Mouse (Mus musculus) forebrain, embryonic 10.5 days (tissue): Measurements from ENCODE around the gene Snx30. TPM values are rescaled to one million over a fixed set of nuclear protein-coding genes. Genes with fewer than 3 reads are reported as not detected.

Source experiments
- DNase-seq: peaks from one replicate; pipeline ENCODE4 v3.0.0-alpha.2; 2017; ENCODE audit warnings: low spot score; ENCODE audit errors: extremely low spot score
- H3K27ac ChIP-seq: fragments of 300-500 bp; sonication (generic); 2 replicates; pipeline ENCODE4 v1.5.1; 2016; ENCODE audit warnings: mild to moderate bottlenecking
- H3K27me3 ChIP-seq: fragments of 300-500 bp; sonication (generic); 2 replicates; pipeline ENCODE4 v1.6.1; 2016; ENCODE audit warnings: mild to moderate bottlenecking; ENCODE audit not compliant: poor library complexity, severe bottlenecking
- H3K36me3 ChIP-seq: fragments of 300-500 bp; sonication (generic); replicated peaks from 2 replicates; pipeline ENCODE4 v1.6.1; 2016; ENCODE audit warnings: mild to moderate bottlenecking, moderate library complexity
- H3K4me1 ChIP-seq: fragments of 300-500 bp; sonication (generic); 2 replicates; pipeline ENCODE4 v1.6.1; 2016
- H3K4me3 ChIP-seq: fragments of 300-500 bp; sonication (generic); 2 replicates; pipeline ENCODE4 v1.5.1; 2016; ENCODE audit warnings: mild to moderate bottlenecking, moderate library complexity
- H3K9me3 ChIP-seq: fragments of 300-500 bp; sonication (generic); 2 replicates; pipeline ENCODE4 v1.6.1; 2016; ENCODE audit warnings: mild to moderate bottlenecking, moderate library complexity
- WGBS: fragments of 180-500 bp; shearing (Covaris S2); methylation state at CpG from one replicate; pipeline ENCODE4 v1.1.7; 2016; 5-methylcytosine and 5-hydroxymethylcytosine counted together
- polyA plus RNA-seq: library from polyadenylated mRNA; unstranded; fragments of >200 nt; fragmentation: Nextera tagmentation; extraction: Ambion mirVana; gene quantifications from 2 replicates; pipeline ENCODE4 v1.2.1, GENCODE M21; 2016

The Snx30 gene
- polyA plus RNA-seq, 1 experiment from 2014 or later, result 5.7 TPM

GRCm38 (mm10) chr4:59888014-59888413 lies 82.4 kb downstream of the Snx30 start:
- Histone ChIP-seq H3K4me1 (no peaks in the 10 kb centered on the region), H3K9me3 (no peaks in the 10 kb centered on the region), H3K27me3 (no peaks in the 10 kb centered on the region), H3K36me3 (peaks cover 12% of the 10 kb centered on the region), H3K27ac (no peak overlapping the region), H3K4me3 (no peak overlapping the region)
- WGBS, result 90% methylated on average over 5 of the region's 5 CpGs
- no peak for DNase-seq

DNA sequence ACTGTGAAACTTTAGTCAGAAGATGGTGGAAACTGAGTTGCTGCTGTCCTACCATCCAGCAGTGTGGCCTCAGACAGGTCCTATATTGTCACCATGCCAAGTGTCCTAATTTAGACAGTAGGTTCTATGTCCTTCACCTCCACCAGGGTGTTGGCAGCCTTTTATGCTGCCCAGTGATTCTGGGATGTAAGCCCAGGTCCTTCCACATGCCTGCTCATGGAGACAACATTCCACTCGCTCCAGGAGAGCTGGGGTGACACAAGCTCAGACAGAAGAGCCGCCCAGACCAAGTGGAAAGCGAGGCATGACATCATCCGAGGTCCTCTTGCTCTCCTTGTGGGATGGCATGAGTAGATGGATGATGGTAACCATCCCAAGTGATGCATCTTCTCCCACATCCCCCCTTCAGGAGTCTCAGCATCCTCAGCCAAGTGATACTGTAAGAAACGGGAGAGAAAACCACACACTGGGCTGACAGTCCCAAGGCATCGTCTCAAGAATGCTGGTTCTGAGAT lies 84.5 kb downstream of the Snx30 start:
- Histone ChIP-seq H3K9me3 (no peaks in the 10 kb centered on the region), H3K4me3 (no peak overlapping the region), H3K27me3 (no peaks in the 10 kb centered on the region), H3K27ac (no peak overlapping the region), H3K36me3 (peaks cover 22% of the 10 kb centered on the region), H3K4me1 (no peaks in the 10 kb centered on the region)
- DNase-seq, result no peak
- WGBS, result 90% methylated on average over 6 of the region's 6 CpGs

- no peak for DNase-seq
- H3K4me1 ChIP-seq, result no peaks in the 10 kb centered on the region
- no peak overlapping the region for H3K4me3 ChIP-seq
- H3K36me3 ChIP-seq, result peaks cover 16% of the 10 kb centered on the region
- H3K9me3 ChIP-seq, result no peaks in the 10 kb centered on the region
- 93% methylated on average over 10 of the region's 10 CpGs for WGBS
- no peaks in the 10 kb centered on the region for H3K27me3 ChIP-seq
- H3K27ac ChIP-seq, result no peak overlapping the region
Measured at GRCm38 (mm10) chr4:59891723-59892416, 86.2 kb downstream of the Snx30 start.

DNA sequence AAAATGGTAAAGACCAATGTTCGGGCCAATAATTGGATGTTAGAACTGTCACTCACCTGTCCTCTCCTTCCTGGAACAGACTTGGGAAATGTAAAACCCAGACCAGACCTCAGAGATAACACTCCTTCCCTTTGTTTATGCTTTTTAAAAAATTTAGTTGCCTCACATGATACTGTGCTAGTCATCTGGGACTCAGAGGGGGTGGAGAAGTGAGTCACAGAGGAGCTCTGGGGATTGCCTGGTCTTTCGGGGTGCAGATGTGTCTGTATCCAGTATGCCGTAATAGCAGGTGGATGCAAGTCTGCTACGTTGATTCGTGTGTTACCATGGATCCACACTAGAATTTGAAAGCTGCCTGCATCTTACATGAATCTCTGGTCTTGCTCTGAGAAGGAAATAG lies 87.1 kb downstream of the Snx30 start:
- Histone ChIP-seq H3K4me1 (no peaks in the 10 kb centered on the region), H3K27ac (no peak overlapping the region), H3K4me3 (no peak overlapping the region), H3K36me3 (peaks cover 20% of the 10 kb centered on the region), H3K27me3 (no peaks in the 10 kb centered on the region), H3K9me3 (no peaks in the 10 kb centered on the region)
- no peak for DNase-seq
- 93% methylated on average over 5 of the region's 5 CpGs for WGBS

GRCm38 (mm10) chr4:59894415-59894814 lies 88.8 kb downstream of the Snx30 start:
- Histone ChIP-seq H3K27me3 (no peaks in the 10 kb centered on the region), H3K4me3 (no peak overlapping the region), H3K27ac (no peak overlapping the region), H3K36me3 (peaks cover 34% of the 10 kb centered on the region), H3K9me3 (no peaks in the 10 kb centered on the region), H3K4me1 (no peaks in the 10 kb centered on the region)
- 93% methylated on average over 8 of the region's 8 CpGs for WGBS
- no peak for DNase-seq

DNA sequence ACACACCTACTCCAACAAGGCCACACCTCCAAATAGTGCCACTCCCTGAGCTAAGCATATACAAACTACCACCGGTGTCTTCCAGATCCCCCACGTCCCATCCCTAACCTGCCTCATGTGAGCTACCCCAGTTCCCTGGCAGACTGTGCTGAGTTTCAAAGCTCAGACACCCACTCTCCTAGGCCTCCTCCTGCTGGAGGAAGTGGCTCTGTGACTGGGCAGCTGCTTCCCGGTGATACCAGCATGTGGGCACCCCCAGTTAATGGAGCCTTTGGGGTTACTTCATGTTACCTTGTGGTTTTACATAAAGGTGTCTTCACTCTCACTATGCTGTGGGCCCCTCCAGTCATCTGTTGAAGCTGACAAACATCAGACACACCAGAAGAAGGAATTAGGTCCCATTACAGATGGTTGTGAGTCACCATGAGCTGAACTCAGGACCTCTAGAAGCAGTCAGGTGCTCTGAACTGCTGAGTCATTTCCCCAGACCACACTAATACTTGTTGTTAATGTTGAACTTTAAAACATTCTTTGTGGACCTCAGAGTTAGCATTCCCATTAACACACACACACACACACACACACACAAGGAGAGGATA lies 89.4 kb downstream of the Snx30 start:
- 94% methylated on average over 3 of the region's 3 CpGs for WGBS
- peaks cover 34% of the 10 kb centered on the region for H3K36me3 ChIP-seq

GRCm38 (mm10) chr4:59896000-59896399 lies 90.4 kb downstream of the Snx30 start:
- DNase-seq, result no peak
- no peak overlapping the region for H3K4me3 ChIP-seq
- no peaks in the 10 kb centered on the region for H3K27me3 ChIP-seq
- no peak overlapping the region for H3K27ac ChIP-seq
- WGBS, result 64% methylated on average over 5 of the region's 5 CpGs
- no peaks in the 10 kb centered on the region for H3K4me1 ChIP-seq
- peaks cover 30% of the 10 kb centered on the region for H3K36me3 ChIP-seq
- no peaks in the 10 kb centered on the region for H3K9me3 ChIP-seq

More for the DNA sequence above, 89.4 kb downstream of the Snx30 start:
- no peak for DNase-seq
- Histone ChIP-seq H3K4me1 (no peaks in the 10 kb centered on the region), H3K27ac (no peak overlapping the region), H3K27me3 (no peaks in the 10 kb centered on the region), H3K4me3 (no peak overlapping the region), H3K9me3 (no peaks in the 10 kb centered on the region)

GRCm38 (mm10) chr4:59897814-59898520 lies 92.3 kb downstream of the Snx30 start:
- peaks cover 30% of the 10 kb centered on the region for H3K36me3 ChIP-seq
- H3K4me1 ChIP-seq, result no peaks in the 10 kb centered on the region
- 85% methylated on average over 12 of the region's 12 CpGs for WGBS
- no peak overlapping the region for H3K27ac ChIP-seq
- no peaks in the 10 kb centered on the region for H3K9me3 ChIP-seq
- no peak for DNase-seq
- no peaks in the 10 kb centered on the region for H3K27me3 ChIP-seq
- no peak overlapping the region for H3K4me3 ChIP-seq

GRCm38 (mm10) chr4:59898521-59898919 lies 92.9 kb downstream of the Snx30 start:
- no peak overlapping the region for H3K4me3 ChIP-seq
- H3K27ac ChIP-seq, result no peak overlapping the region
- H3K4me1 ChIP-seq, result no peaks in the 10 kb centered on the region
- no peaks in the 10 kb centered on the region for H3K9me3 ChIP-seq
- H3K27me3 ChIP-seq, result no peaks in the 10 kb centered on the region
- WGBS, result 89% methylated on average over 9 of the region's 9 CpGs
- DNase-seq, result no peak
- peaks cover 30% of the 10 kb centered on the region for H3K36me3 ChIP-seq

- H3K4me1 ChIP-seq, result no peaks in the 10 kb centered on the region
- DNase-seq, result no peak
- H3K27ac ChIP-seq, result no peak overlapping the region
- no peaks in the 10 kb centered on the region for H3K9me3 ChIP-seq
- no peaks in the 10 kb centered on the region for H3K27me3 ChIP-seq
- 89% methylated on average over 6 of the region's 6 CpGs for WGBS
- H3K36me3 ChIP-seq, result peaks cover 18% of the 10 kb centered on the region
- H3K4me3 ChIP-seq, result no peak overlapping the region
Measured at GRCm38 (mm10) chr4:59901810-59902209, 96.2 kb downstream of the Snx30 start.

GRCm38 (mm10) chr4:59902547-59902946 lies 96.9 kb downstream of the Snx30 start:
- 69% methylated on average over 6 of the region's 6 CpGs for WGBS
- H3K4me1 ChIP-seq, result 0 out of 2 replicates have a peak, but pooled peaks cover under 1% of the 10 kb centered on the region
- DNase-seq, result no peak

DNA sequence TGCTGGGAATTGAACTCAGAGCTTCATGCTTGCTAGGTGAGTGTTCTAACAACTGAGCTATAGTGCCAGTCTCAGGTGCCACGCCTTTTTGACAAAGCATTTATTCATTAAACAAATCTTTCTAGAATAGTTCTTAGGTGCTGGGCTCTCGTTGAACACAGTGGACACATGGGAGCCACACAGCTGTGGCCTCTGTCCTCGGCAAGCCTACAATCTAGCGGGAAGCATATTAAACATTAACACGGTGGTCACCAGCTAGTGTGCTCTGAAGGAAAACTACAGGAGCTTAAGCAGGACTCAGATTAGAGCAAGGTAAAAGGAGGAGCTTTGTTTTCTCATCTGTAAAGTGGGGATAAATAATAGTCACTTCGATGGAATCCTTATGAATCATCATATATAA lies 101.5 kb downstream of the Snx30 start:
- Histone ChIP-seq H3K27me3 (no peaks in the 10 kb centered on the region), H3K9me3 (no peaks in the 10 kb centered on the region), H3K4me1 (peaks cover 5% of the 10 kb centered on the region; the same call in 1 of the 2 replicates), H3K27ac (no peak overlapping the region), H3K4me3 (no peak overlapping the region), H3K36me3 (no peaks in the 10 kb centered on the region)
- no peak for DNase-seq
- 94% methylated on average over 6 of the region's 6 CpGs for WGBS

More at GRCm38 (mm10) chr4:59902547-59902946, 96.9 kb downstream of the Snx30 start:
- H3K27ac ChIP-seq, result no peak overlapping the region
- H3K9me3 ChIP-seq, result no peaks in the 10 kb centered on the region
- no peak overlapping the region for H3K4me3 ChIP-seq
- H3K27me3 ChIP-seq, result no peaks in the 10 kb centered on the region
- peaks cover 17% of the 10 kb centered on the region for H3K36me3 ChIP-seq
